Mouse (Mus musculus): ENCODE results near the gene Ctns.

DNA sequence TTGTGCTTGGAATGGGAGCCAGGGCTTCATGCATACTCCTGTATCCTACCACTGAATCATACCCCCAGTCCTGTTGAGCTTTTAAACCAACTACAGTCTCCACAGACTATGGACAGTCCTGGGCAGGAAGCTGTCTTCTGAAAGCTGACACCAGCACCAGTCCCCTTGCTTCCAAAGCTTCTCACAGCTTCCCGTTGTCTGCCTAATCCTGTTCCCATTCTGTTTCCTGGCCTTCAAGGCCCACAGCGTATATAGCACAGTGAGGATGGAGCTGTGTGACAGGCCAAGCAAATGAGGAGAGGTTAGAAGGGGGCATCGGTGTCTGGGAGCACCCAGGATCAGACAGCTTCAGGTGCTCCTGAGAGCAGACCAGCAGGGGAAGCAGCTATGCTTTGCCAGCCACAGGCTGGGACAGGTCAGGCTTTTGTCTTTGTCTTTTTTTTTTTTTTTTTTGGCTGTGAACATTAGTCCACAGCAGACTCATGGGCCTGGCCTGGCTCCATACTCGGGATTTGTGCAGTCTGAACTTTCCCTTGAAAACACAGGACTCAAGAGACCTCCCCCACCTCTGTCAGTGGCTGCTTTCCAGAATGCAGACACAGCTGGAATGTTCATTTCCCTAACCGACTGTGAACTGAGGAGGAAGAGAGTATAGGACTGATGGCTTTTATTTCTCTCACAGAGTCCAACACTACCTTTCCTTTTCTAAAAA, 37.3 kb upstream of the Ctns start:
- no peak for TF ChIP-seq CTCF (IDR thresholded peaks at IDR 0.05; ENCODE audit: extremely low read depth, insufficient read depth, low read length)
- TF ChIP-seq POLR2A (IDR thresholded peaks at IDR 0.05; ENCODE audit: extremely low read depth, insufficient read depth, low read length) = no peak
